Mouse (Mus musculus) testis, adult 2 months (tissue): Measurements from ENCODE around the gene Cdc73. TPM values are rescaled to one million over a fixed set of nuclear protein-coding genes. Genes with fewer than 3 reads are reported as not detected.

Source experiments
- H3K27ac ChIP-seq: fragments of 200-500 bp; 2 replicates; pipeline ENCODE4 v1.5.1; 2012; ENCODE audit warnings: low read depth, low read length; ENCODE audit not compliant: control insufficient read depth, insufficient read depth
- H3K27me3 ChIP-seq: fragments of 200-500 bp; 2 replicates; pipeline ENCODE4 v1.6.1; 2012; ENCODE audit warnings: mild to moderate bottlenecking, low read length, moderate library complexity; ENCODE audit not compliant: control insufficient read depth, insufficient read depth
- H3K36me3 ChIP-seq: fragments of 200-500 bp; 2 replicates; pipeline ENCODE4 v1.6.1; 2012; ENCODE audit warnings: mild to moderate bottlenecking, low read length; ENCODE audit not compliant: control insufficient read depth, insufficient read depth
- H3K4me1 ChIP-seq: fragments of 200-500 bp; 2 replicates; pipeline ENCODE4 v1.6.1; 2012; ENCODE audit warnings: low read length; ENCODE audit not compliant: control insufficient read depth, insufficient read depth
- H3K4me3 ChIP-seq: fragments of 200-500 bp; 2 replicates; pipeline ENCODE4 v1.5.1; 2012; ENCODE audit warnings: low read depth, mild to moderate bottlenecking, low read length, moderate library complexity, mixed read lengths; ENCODE audit not compliant: control insufficient read depth
- CTCF ChIP-seq: fragments of 200-500 bp; IDR thresholded peaks from 2 replicates; pipeline ENCODE4 v1.5.1; 2012; ENCODE audit warnings: low read depth, mild to moderate bottlenecking, inconsistent platforms, low read length, moderate library complexity; ENCODE audit not compliant: control insufficient read depth, insufficient read depth, insufficient replicate concordance
- POLR2A ChIP-seq: fragments of 200-500 bp; IDR thresholded peaks from 2 replicates; pipeline ENCODE4 v1.6.1; 2012; ENCODE audit warnings: low read depth, mild to moderate bottlenecking, inconsistent platforms, low read length, moderate library complexity; ENCODE audit not compliant: control insufficient read depth
- polyA plus RNA-seq: library from polyadenylated mRNA; depleted of rRNA; stranded (reverse); fragments of >200 nt; gene quantifications from 2 replicates; pipeline ENCODE4 v1.2.3, GENCODE M21; 2012

Cdc73 gene
- polyA plus RNA-seq, 1 experiment: 11.8 TPM

GRCm38 (mm10) chr1:143709966-143710626 lies 7.4 kb upstream of the Cdc73 start:
- Histone ChIP-seq H3K4me1 (peaks cover 2% of the 10 kb centered on the region), H3K4me3 (no peak overlapping the region), H3K27ac (no peak overlapping the region), H3K36me3 (no peaks in the 10 kb centered on the region), H3K27me3 (no peaks in the 10 kb centered on the region)
- no peak for TF ChIP-seq POLR2A

- H3K36me3 ChIP-seq: no peaks in the 10 kb centered on the region
- H3K4me1 ChIP-seq: peaks cover 2% of the 10 kb centered on the region
- no peak overlapping the region for H3K4me3 ChIP-seq
- H3K27ac ChIP-seq: peak overlapping the region; percentile 8; the same call in 1 of the 2 replicates
- TF ChIP-seq CTCF (no peak), POLR2A (no peak)
- no peaks in the 10 kb centered on the region for H3K27me3 ChIP-seq
Observed at GRCm38 (mm10) chr1:143708361-143708760, 5.7 kb upstream of the Cdc73 start.

DNA sequence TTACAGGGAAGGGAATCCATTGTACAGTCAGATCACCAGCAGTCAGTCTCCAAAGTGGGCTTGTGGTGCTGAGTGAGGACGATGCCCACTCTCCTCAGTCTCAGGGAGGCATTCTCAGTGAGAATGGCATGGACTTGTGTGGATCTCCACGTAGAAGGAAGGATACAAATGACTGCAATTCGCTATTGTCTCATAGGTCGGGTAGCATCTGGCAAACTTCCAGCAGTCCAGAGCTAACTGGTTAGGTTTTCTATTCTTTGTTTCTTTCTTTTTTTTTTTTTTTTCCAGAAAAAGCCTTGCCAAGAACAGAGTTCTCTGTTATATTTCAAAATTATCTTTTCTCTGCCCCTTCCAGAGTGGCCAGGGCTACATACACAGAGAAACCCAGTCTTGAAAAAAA lies 4.3 kb upstream of the Cdc73 start:
- no peaks in the 10 kb centered on the region for H3K36me3 ChIP-seq
- H3K4me3 ChIP-seq: no peak overlapping the region
- H3K4me1 ChIP-seq: peaks cover 2% of the 10 kb centered on the region
- TF ChIP-seq POLR2A (no peak), CTCF (no peak)
- H3K27ac ChIP-seq: 0 out of 2 replicates have a peak overlapping the region, but pooled peaks have one; percentile 70
- H3K27me3 ChIP-seq: no peaks in the 10 kb centered on the region

- Histone ChIP-seq H3K4me1 (peaks cover 2% of the 10 kb centered on the region; the same call in 1 of the 2 replicates), H3K27me3 (no peaks in the 10 kb centered on the region), H3K36me3 (no peaks in the 10 kb centered on the region), H3K27ac (peak overlapping the region; percentile 99), H3K4me3 (peak overlapping the region; percentile 100)
- no peak; the same call in 1 of the 2 replicates for TF ChIP-seq CTCF
- TF ChIP-seq POLR2A: no peak; the same call in 1 of the 2 replicates
Observed at GRCm38 (mm10) chr1:143702141-143702740, 452 bp downstream of the Cdc73 start.

DNA sequence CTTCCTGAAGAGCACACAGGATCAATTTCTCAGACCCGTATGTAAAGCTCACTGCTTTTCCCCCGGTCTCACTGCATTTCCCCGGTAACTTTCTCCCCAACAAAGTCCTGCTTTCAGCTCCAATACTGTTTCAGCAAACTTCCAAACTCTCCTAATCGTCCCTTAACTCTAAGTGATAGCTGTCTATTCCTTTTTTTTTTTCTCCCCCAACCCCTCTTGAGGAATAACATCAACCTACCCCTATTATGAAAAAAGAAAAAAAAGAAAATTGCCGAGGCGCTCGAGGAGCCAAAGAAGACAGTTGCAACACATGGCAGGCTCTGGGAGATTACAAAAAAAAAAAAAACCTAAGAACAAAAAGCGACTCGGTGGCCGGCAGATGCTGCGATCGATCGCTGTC lies 957 bp downstream of the Cdc73 start:
- Histone ChIP-seq H3K4me1 (peaks cover 2% of the 10 kb centered on the region; the same call in 1 of the 2 replicates), H3K4me3 (peak overlapping the region; percentile 100), H3K27ac (peak overlapping the region; percentile 99), H3K27me3 (no peaks in the 10 kb centered on the region), H3K36me3 (no peaks in the 10 kb centered on the region)
- TF ChIP-seq CTCF: no peak
- no peak for TF ChIP-seq POLR2A

DNA sequence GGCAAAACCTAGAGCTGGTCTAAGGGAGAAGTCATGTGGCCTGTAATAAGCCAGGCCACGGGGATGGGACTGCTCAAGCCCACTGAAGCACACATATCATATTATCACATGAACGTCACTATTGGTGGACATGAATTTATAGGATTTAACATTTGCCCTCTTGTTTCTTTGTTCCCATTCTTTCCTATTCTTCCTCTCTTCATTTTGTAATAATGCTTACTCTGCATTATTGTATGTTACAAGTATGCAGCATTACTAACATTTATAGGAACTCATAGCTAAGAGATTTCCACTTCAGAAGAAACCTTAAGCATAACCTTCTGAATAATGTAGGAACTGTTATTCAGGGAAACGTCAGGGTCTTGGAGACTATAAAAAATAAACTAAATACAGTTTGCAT lies 17.8 kb downstream of the Cdc73 start:
- Histone ChIP-seq H3K4me1 (no peaks in the 10 kb centered on the region), H3K27ac (no peak overlapping the region), H3K4me3 (no peak overlapping the region), H3K36me3 (no peaks in the 10 kb centered on the region), H3K27me3 (no peaks in the 10 kb centered on the region)
- TF ChIP-seq CTCF: no peak
- TF ChIP-seq POLR2A: no peak

- TF ChIP-seq CTCF: no peak
- no peak for TF ChIP-seq POLR2A
- no peaks in the 10 kb centered on the region for H3K4me1 ChIP-seq
- H3K36me3 ChIP-seq: peaks cover 1% of the 10 kb centered on the region; the same call in 1 of the 2 replicates
- no peak overlapping the region for H3K27ac ChIP-seq
- H3K4me3 ChIP-seq: no peak overlapping the region
- H3K27me3 ChIP-seq: no peaks in the 10 kb centered on the region
Observed at GRCm38 (mm10) chr1:143681108-143681507, 21.6 kb downstream of the Cdc73 start.
